Mouse (Mus musculus): ENCODE results near the gene 5730596B20Rik.

GRCm38 (mm10) chr6:52203371-52204049 lies 26.2 kb downstream of the 5730596B20Rik start:
- TF ChIP-seq CTCF (IDR thresholded peaks at IDR 0.05; ENCODE audit: extremely low read depth, insufficient read depth, low read length) (no peak), POLR2A (IDR thresholded peaks at IDR 0.05; ENCODE audit: extremely low read depth, insufficient read depth, low read length) (no peak)

All from cortical plate, adult 2 months (tissue).